Mouse (Mus musculus): ENCODE results near the gene Mtx3. TPM values are rescaled to one million over a fixed set of nuclear protein-coding genes. Genes with fewer than 3 reads are reported as not detected.

Gene Mtx3
- total and polyA plus RNA-seq, 2 experiments from 2014 or later = 2.1 to 6.0 TPM

GRCm38 (mm10) chr13:92848002-92848401 lies 3.4 kb downstream of the Mtx3 start:
- Histone ChIP-seq H3K4me3 (ENCODE audit: low read depth, low read length) (no peak overlapping the region), H3K27ac (ENCODE audit: low read depth) (no peak overlapping the region), H3K9me3 (replicated peaks; ENCODE audit: control insufficient read depth, low read length) (no peaks in the 10 kb centered on the region), H3K4me1 (ENCODE audit: control insufficient read depth, insufficient read depth) (peaks cover 5% of the 10 kb centered on the region; the same call in 1 of the 2 replicates), H3K9ac (replicated peaks; ENCODE audit: low read depth, low read length) (no peak overlapping the region), H3K4me2 (ENCODE audit: low read depth, low read length) (no peak overlapping the region), H3K27me3 (ENCODE audit: control insufficient read depth, insufficient read depth, low read length) (no peaks in the 10 kb centered on the region), H3K36me3 (replicated peaks; ENCODE audit: control insufficient read depth, insufficient read depth, low read length) (peaks cover 53% of the 10 kb centered on the region)
- 56% methylated on average over 5 of the region's 5 CpGs for WGBS
- no peak for ATAC-seq (ENCODE audit: insufficient read depth, low read depth)
- TF ChIP-seq CTCF (IDR thresholded peaks at IDR 0.05; ENCODE audit: low read depth) = no peak
- TF ChIP-seq EP300 (IDR thresholded peaks at IDR 0.05; ENCODE audit: low read depth) = no peak
- DNase-seq (ENCODE audit: low spot score) = no peak

- H3K27me3 ChIP-seq (ENCODE audit: control insufficient read depth, insufficient read depth, low read length) = no peaks in the 10 kb centered on the region
- H3K27ac ChIP-seq (ENCODE audit: low read depth) = no peak overlapping the region
- peaks cover 19% of the 10 kb centered on the region for H3K4me1 ChIP-seq (ENCODE audit: control insufficient read depth, insufficient read depth)
- H3K4me2 ChIP-seq (ENCODE audit: low read depth, low read length) = no peak overlapping the region
- H3K9me3 ChIP-seq (replicated peaks; ENCODE audit: control insufficient read depth, low read length) = no peaks in the 10 kb centered on the region
- peaks cover 25% of the 10 kb centered on the region for H3K36me3 ChIP-seq (replicated peaks; ENCODE audit: control insufficient read depth, insufficient read depth, low read length)
- WGBS = 85% methylated on average over 4 of the region's 4 CpGs
- DNase-seq (ENCODE audit: low spot score) (no peak), ATAC-seq (ENCODE audit: insufficient read depth, low read depth) (no peak)
- no peak overlapping the region for H3K4me3 ChIP-seq (ENCODE audit: low read depth, low read length)
- TF ChIP-seq EP300 (IDR thresholded peaks at IDR 0.05; ENCODE audit: low read depth) = no peak
- 0 out of 2 replicates have a peak, but pooled peaks have one; percentile 9 for TF ChIP-seq CTCF (IDR thresholded peaks at IDR 0.05; ENCODE audit: low read depth)
- no peak overlapping the region for H3K9ac ChIP-seq (replicated peaks; ENCODE audit: low read depth, low read length)
These were observed 11.3 kb downstream of the Mtx3 start for GRCm38 (mm10) chr13:92855901-92856300.

GRCm38 (mm10) chr13:92858808-92859207 lies 14.2 kb downstream of the Mtx3 start:
- Histone ChIP-seq H3K4me3 (ENCODE audit: low read depth, low read length) (no peak overlapping the region), H3K4me1 (ENCODE audit: control insufficient read depth, insufficient read depth) (peaks cover 23% of the 10 kb centered on the region), H3K9me3 (replicated peaks; ENCODE audit: control insufficient read depth, low read length) (no peaks in the 10 kb centered on the region), H3K9ac (replicated peaks; ENCODE audit: low read depth, low read length) (no peak overlapping the region), H3K27me3 (ENCODE audit: control insufficient read depth, insufficient read depth, low read length) (no peaks in the 10 kb centered on the region), H3K36me3 (replicated peaks; ENCODE audit: control insufficient read depth, insufficient read depth, low read length) (peaks cover 9% of the 10 kb centered on the region), H3K4me2 (ENCODE audit: low read depth, low read length) (no peak overlapping the region), H3K27ac (ENCODE audit: low read depth) (no peak overlapping the region)
- TF ChIP-seq EP300 (IDR thresholded peaks at IDR 0.05; ENCODE audit: low read depth) (no peak), CTCF (IDR thresholded peaks at IDR 0.05; ENCODE audit: low read depth) (no peak)
- 82% methylated on average over 5 of the region's 5 CpGs for WGBS
- DNase-seq (ENCODE audit: low spot score) = no peak
- no peak for ATAC-seq (ENCODE audit: insufficient read depth, low read depth)

DNA sequence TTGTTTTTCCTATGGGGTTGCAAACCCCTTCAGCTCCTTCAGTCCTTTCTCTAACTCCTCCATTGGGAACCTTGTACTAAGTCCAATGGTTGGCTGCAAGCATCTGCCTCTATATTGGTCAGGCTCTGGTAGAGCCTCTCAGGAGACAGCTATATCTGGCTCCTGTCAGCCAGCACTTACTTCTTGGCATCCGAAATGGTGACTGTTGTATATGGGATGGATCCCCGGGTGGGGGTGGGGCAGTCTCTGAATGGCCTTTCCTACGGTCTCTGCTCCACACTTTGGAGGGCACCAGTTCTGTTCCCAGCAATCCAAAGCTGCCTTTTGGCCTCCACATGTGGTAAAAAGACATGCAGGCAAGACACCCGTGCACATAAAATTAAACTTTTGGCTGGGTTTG lies 15.4 kb downstream of the Mtx3 start:
- Histone ChIP-seq H3K27ac (ENCODE audit: low read depth) (0 out of 2 replicates have a peak overlapping the region, but pooled peaks have one; percentile 43), H3K9ac (replicated peaks; ENCODE audit: low read depth, low read length) (no peak overlapping the region), H3K27me3 (ENCODE audit: control insufficient read depth, insufficient read depth, low read length) (no peaks in the 10 kb centered on the region), H3K4me1 (ENCODE audit: control insufficient read depth, insufficient read depth) (peaks cover 23% of the 10 kb centered on the region), H3K36me3 (replicated peaks; ENCODE audit: control insufficient read depth, insufficient read depth, low read length) (no peaks in the 10 kb centered on the region; the same call in 1 of the 2 replicates), H3K4me3 (ENCODE audit: low read depth, low read length) (no peak overlapping the region), H3K4me2 (ENCODE audit: low read depth, low read length) (no peak overlapping the region), H3K9me3 (replicated peaks; ENCODE audit: control insufficient read depth, low read length) (no peaks in the 10 kb centered on the region)
- peak; percentile 59 for DNase-seq (ENCODE audit: low spot score)
- TF ChIP-seq EP300 (IDR thresholded peaks at IDR 0.05; ENCODE audit: low read depth) (no peak), CTCF (IDR thresholded peaks at IDR 0.05; ENCODE audit: low read depth) (no peak)
- peak; percentile 91 for ATAC-seq (ENCODE audit: insufficient read depth, low read depth)
- WGBS = 25% methylated on average over 4 of the region's 4 CpGs

DNA sequence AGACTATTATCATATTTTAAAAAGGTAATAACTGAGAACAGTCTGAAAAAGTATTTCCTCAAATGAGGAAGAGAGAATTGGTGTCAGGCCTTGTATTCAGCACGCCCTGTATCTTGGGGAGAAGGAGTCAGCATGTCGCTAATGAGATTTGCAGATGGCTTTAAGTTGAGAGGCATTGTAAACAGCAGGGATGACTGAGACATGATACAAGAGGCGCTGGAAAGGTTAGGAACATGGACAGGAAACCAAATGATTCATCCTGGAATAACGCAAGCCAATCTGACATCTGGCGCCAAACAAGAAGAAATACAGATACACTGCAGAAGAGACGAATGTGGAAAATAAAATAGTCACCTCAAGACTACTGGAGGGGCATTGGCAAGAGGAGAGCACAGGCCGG lies 20.8 kb downstream of the Mtx3 start:
- Histone ChIP-seq H3K36me3 (replicated peaks; ENCODE audit: control insufficient read depth, insufficient read depth, low read length) (no peaks in the 10 kb centered on the region), H3K4me3 (ENCODE audit: low read depth, low read length) (no peak overlapping the region), H3K9me3 (replicated peaks; ENCODE audit: control insufficient read depth, low read length) (no peaks in the 10 kb centered on the region), H3K27ac (ENCODE audit: low read depth) (peak overlapping the region; percentile 11; the same call in 1 of the 2 replicates), H3K9ac (replicated peaks; ENCODE audit: low read depth, low read length) (no peak overlapping the region), H3K27me3 (ENCODE audit: control insufficient read depth, insufficient read depth, low read length) (no peaks in the 10 kb centered on the region), H3K4me2 (ENCODE audit: low read depth, low read length) (no peak overlapping the region), H3K4me1 (ENCODE audit: control insufficient read depth, insufficient read depth) (peaks cover 9% of the 10 kb centered on the region)
- no peak for TF ChIP-seq CTCF (IDR thresholded peaks at IDR 0.05; ENCODE audit: low read depth)
- TF ChIP-seq EP300 (IDR thresholded peaks at IDR 0.05; ENCODE audit: low read depth) = no peak
- no peak for DNase-seq (ENCODE audit: low spot score)
- WGBS = 58% methylated on average over 7 of the region's 7 CpGs
- no peak; the same call in 1 of the 2 replicates for ATAC-seq (ENCODE audit: insufficient read depth, low read depth)

- H3K27ac ChIP-seq (ENCODE audit: low read depth) = no peak overlapping the region
- no peak overlapping the region for H3K4me2 ChIP-seq (ENCODE audit: low read depth, low read length)
- 59% methylated on average over 1 of the region's 1 CpGs for WGBS
- H3K4me3 ChIP-seq (ENCODE audit: low read depth, low read length) = no peak overlapping the region
- H3K36me3 ChIP-seq (replicated peaks; ENCODE audit: control insufficient read depth, insufficient read depth, low read length) = no peaks in the 10 kb centered on the region
- peak; percentile 74 for ATAC-seq (ENCODE audit: insufficient read depth, low read depth)
- no peaks in the 10 kb centered on the region for H3K27me3 ChIP-seq (ENCODE audit: control insufficient read depth, insufficient read depth, low read length)
- no peaks in the 10 kb centered on the region for H3K9me3 ChIP-seq (replicated peaks; ENCODE audit: control insufficient read depth, low read length)
- H3K4me1 ChIP-seq (ENCODE audit: control insufficient read depth, insufficient read depth) = no peaks in the 10 kb centered on the region
- H3K9ac ChIP-seq (replicated peaks; ENCODE audit: low read depth, low read length) = no peak overlapping the region
- no peak for TF ChIP-seq EP300 (IDR thresholded peaks at IDR 0.05; ENCODE audit: low read depth)
- peak; percentile 76 for TF ChIP-seq CTCF (IDR thresholded peaks at IDR 0.05; ENCODE audit: low read depth)
- DNase-seq (ENCODE audit: low spot score) = peak; percentile 44
These were observed 22.1 kb downstream of the Mtx3 start for GRCm38 (mm10) chr13:92866680-92867079.
